Mouse (Mus musculus): ENCODE results near the gene Gm13272. TPM values are rescaled to one million over a fixed set of nuclear protein-coding genes. Genes with fewer than 3 reads are reported as not detected.
"Not testable (repeated sequence)": the region's sequence is repeated elsewhere in the genome, so short reads cannot be mapped to it uniquely, and the experiment has no call there.

Gene Gm13272
- polyA plus RNA-seq (2014; fragmentation: Nextera tagmentation; extraction: Ambion mirVana) = not detected in 2 replicates

DNA sequence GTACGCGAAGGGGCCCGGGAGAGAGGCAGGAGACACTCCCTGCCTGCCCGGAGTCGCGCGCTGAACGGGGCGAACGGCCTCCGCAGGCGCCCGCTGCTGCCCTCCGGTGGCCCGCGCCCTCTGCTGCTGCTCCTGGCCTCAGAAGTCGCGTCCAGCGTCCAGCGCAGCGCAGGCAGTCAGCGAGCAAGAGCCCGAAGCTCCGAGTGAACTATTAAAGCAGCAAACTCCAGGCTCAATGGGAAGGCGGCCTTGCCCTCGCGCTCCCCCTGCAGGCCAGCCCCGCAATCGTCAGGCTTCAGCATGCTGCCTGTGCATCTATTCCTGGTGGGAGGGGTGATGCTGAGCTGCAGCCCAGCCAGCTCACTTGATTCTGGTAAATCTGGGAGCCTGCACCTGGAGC is at the start of gene Gm13272:
TSS of gene Gm13272 (plus strand) at position 301 of the 400 bp plus-strand sequence.
- H3K27me3 ChIP-seq (ENCODE audit: control insufficient read depth, insufficient read depth, low read length); H3K4me3 ChIP-seq (ENCODE audit: low read length); ATAC-seq (ENCODE audit: low FRiP score, low TSS enrichment); H3K27ac ChIP-seq (ENCODE audit: low read depth, low read length); H3K9me3 ChIP-seq (ENCODE audit: control insufficient read depth, low read length); H3K4me2 ChIP-seq (replicated peaks; ENCODE audit: low read depth, low read length); H3K4me1 ChIP-seq (ENCODE audit: control insufficient read depth, insufficient read depth, low read length); H3K36me3 ChIP-seq (ENCODE audit: control insufficient read depth, insufficient read depth, low read length); H3K9ac ChIP-seq (ENCODE audit: low read depth, low read length): not testable (repeated sequence)
- WGBS = no CpG with 5 or more reads among the region's 29 CpGs

DNA sequence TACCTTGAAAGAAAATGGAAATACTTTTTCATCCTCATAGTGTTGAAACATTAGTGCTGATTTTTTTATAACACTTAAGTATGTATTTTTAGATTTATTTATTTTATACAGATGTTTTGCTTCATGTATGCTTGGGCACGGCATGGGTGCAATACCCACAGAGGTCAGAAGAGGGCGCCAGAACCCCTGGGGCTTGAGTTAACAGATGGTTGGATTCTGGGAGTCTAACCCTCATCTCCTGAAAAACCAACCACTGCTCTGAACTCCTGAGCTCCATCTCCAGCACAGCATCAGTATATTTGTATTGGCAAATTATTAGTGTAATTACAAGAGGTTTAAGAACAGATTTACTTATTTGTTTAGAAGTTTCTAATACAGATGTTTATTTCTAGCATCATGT is 41.2 kb upstream of the Gm13272 start:
- Histone ChIP-seq H3K27me3 (ENCODE audit: control insufficient read depth, insufficient read depth, low read length) (no peaks in the 10 kb centered on the region), H3K9me3 (ENCODE audit: control insufficient read depth, low read length) (no peaks in the 10 kb centered on the region), H3K36me3 (ENCODE audit: control insufficient read depth, insufficient read depth, low read length) (no peaks in the 10 kb centered on the region), H3K4me2 (replicated peaks; ENCODE audit: low read depth, low read length) (no peak overlapping the region), H3K27ac (ENCODE audit: low read depth, low read length) (no peak overlapping the region), H3K9ac (ENCODE audit: low read depth, low read length) (no peak overlapping the region), H3K4me1 (ENCODE audit: control insufficient read depth, insufficient read depth, low read length) (no peaks in the 10 kb centered on the region), H3K4me3 (ENCODE audit: low read length) (no peak overlapping the region)
- 0 out of 2 replicates have a peak, but pooled peaks have one; percentile 43 for ATAC-seq (ENCODE audit: low FRiP score, low TSS enrichment)
- 0% methylated on average over 2 of the region's 2 CpGs for WGBS

DNA sequence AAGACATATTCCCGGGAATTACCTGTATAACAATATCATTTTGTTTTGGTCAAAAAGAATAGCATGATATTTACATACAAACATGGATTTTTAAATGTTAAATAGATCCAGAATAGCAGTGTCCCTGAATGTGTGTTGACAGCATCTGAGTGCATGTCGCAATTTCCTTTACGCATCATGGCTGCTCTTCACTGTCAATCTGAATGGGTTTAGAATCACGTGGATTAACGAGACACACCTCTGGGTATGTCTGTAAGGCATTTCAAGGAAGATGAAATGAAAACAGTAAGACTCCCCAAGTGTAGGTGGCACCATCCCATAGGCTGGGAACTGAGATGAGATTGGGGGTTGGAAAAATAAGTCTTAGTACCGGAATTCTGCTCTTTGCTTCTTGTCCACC is 40.6 kb upstream of the Gm13272 start:
- H3K4me1 ChIP-seq (ENCODE audit: control insufficient read depth, insufficient read depth, low read length) = no peaks in the 10 kb centered on the region
- no peaks in the 10 kb centered on the region for H3K9me3 ChIP-seq (ENCODE audit: control insufficient read depth, low read length)
- H3K27me3 ChIP-seq (ENCODE audit: control insufficient read depth, insufficient read depth, low read length) = no peaks in the 10 kb centered on the region
- WGBS = 91% methylated on average over 6 of the region's 6 CpGs
- no peak overlapping the region for H3K4me2 ChIP-seq (replicated peaks; ENCODE audit: low read depth, low read length)
- no peak overlapping the region for H3K4me3 ChIP-seq (ENCODE audit: low read length)
- no peak overlapping the region for H3K27ac ChIP-seq (ENCODE audit: low read depth, low read length)
- no peak overlapping the region for H3K9ac ChIP-seq (ENCODE audit: low read depth, low read length)
- no peak for ATAC-seq (ENCODE audit: low FRiP score, low TSS enrichment)
- H3K36me3 ChIP-seq (ENCODE audit: control insufficient read depth, insufficient read depth, low read length) = no peaks in the 10 kb centered on the region

DNA sequence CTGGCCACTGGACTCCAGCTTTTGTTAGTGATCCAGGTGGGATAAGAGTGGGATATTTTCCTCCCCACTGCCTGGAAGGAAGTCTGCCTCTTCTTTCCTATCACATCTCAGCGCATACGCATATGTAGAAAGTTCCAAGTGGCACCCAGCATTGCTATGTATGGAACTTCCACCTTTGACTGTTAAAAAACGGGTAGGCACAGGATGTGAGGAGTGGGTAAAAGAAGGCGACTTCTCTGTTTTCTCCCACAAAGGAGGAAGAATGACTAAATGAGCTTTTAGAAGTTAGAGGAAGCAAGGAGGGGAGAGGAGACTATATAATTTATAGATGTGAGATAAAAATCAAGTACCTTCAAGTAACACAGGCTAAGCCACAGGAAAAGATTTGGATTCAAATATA is 38.2 kb upstream of the Gm13272 start:
- Histone ChIP-seq H3K9me3 (ENCODE audit: control insufficient read depth, low read length) (no peaks in the 10 kb centered on the region), H3K36me3 (ENCODE audit: control insufficient read depth, insufficient read depth, low read length) (no peaks in the 10 kb centered on the region), H3K4me3 (ENCODE audit: low read length) (no peak overlapping the region), H3K9ac (ENCODE audit: low read depth, low read length) (no peak overlapping the region), H3K27ac (ENCODE audit: low read depth, low read length) (no peak overlapping the region), H3K4me2 (replicated peaks; ENCODE audit: low read depth, low read length) (no peak overlapping the region), H3K27me3 (ENCODE audit: control insufficient read depth, insufficient read depth, low read length) (no peaks in the 10 kb centered on the region), H3K4me1 (ENCODE audit: control insufficient read depth, insufficient read depth, low read length) (no peaks in the 10 kb centered on the region)
- WGBS = 86% methylated on average over 4 of the region's 4 CpGs
- no peak for ATAC-seq (ENCODE audit: low FRiP score, low TSS enrichment)

DNA sequence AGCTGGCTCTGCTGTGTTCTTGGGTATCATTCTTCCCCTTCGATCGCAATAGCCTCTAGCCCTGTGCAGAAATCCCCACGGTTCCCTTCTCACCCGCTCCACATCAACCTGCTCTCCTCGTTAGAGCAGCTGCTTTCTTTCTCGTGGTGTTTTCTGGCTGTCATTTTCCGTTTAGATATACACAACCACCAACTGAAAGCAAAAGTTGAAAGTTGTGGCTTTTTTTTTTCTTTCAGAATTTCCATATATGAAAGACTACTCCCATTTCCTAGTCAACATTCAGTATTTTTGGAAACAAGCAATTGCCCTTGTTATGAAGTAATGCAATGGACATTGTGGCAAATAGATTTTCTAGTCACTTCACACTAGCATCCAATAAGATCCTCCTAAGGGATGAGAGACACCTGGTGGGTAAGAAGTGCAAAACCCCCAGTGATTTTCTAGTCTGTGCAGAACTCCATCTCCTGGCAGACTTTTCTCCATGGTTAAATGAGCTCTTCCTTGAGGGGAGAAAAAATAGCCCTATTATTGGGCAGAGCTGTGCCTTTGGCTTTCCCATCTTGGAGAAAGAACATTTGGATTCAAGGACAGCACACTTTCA is 36.8 kb upstream of the Gm13272 start:
- H3K27me3 ChIP-seq (ENCODE audit: control insufficient read depth, insufficient read depth, low read length) = no peaks in the 10 kb centered on the region
- no peak overlapping the region for H3K27ac ChIP-seq (ENCODE audit: low read depth, low read length)
- no peak for ATAC-seq (ENCODE audit: low FRiP score, low TSS enrichment)
- H3K4me2 ChIP-seq (replicated peaks; ENCODE audit: low read depth, low read length) = no peak overlapping the region
- no peaks in the 10 kb centered on the region for H3K36me3 ChIP-seq (ENCODE audit: control insufficient read depth, insufficient read depth, low read length)
- 79% methylated on average over 7 of the region's 7 CpGs for WGBS
- no peaks in the 10 kb centered on the region for H3K4me1 ChIP-seq (ENCODE audit: control insufficient read depth, insufficient read depth, low read length)
- no peak overlapping the region for H3K9ac ChIP-seq (ENCODE audit: low read depth, low read length)
- no peak overlapping the region for H3K4me3 ChIP-seq (ENCODE audit: low read length)
- no peaks in the 10 kb centered on the region for H3K9me3 ChIP-seq (ENCODE audit: control insufficient read depth, low read length)

DNA sequence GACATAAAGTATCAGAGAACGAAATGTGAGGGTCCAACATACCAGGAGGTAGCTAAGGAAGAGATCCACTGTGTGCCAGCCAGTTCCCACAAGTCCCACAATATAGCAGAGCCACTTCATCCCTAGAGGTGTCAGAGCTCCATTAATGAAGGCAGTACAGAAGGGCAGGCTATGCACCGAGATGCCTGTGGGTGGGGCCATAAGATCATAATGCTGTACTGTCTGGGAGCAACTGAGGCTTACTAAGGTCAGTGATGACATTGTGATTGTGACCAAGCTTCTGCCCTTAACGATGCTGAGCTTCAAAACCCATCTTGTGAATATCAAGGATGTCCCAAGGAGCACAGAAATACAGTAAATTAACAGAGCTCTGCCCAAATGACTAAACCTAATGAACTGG is 35.4 kb upstream of the Gm13272 start:
- no peak overlapping the region for H3K4me3 ChIP-seq (ENCODE audit: low read length)
- H3K36me3 ChIP-seq (ENCODE audit: control insufficient read depth, insufficient read depth, low read length) = no peaks in the 10 kb centered on the region
- no peak overlapping the region for H3K27ac ChIP-seq (ENCODE audit: low read depth, low read length)
- WGBS = 63% methylated on average over 3 of the region's 3 CpGs
- H3K4me1 ChIP-seq (ENCODE audit: control insufficient read depth, insufficient read depth, low read length) = no peaks in the 10 kb centered on the region
- no peaks in the 10 kb centered on the region; the same call in 1 of the 2 replicates for H3K27me3 ChIP-seq (ENCODE audit: control insufficient read depth, insufficient read depth, low read length)
- ATAC-seq (ENCODE audit: low FRiP score, low TSS enrichment) = no peak
- H3K4me2 ChIP-seq (replicated peaks; ENCODE audit: low read depth, low read length) = no peak overlapping the region
- H3K9me3 ChIP-seq (ENCODE audit: control insufficient read depth, low read length) = no peaks in the 10 kb centered on the region
- H3K9ac ChIP-seq (ENCODE audit: low read depth, low read length) = no peak overlapping the region

DNA sequence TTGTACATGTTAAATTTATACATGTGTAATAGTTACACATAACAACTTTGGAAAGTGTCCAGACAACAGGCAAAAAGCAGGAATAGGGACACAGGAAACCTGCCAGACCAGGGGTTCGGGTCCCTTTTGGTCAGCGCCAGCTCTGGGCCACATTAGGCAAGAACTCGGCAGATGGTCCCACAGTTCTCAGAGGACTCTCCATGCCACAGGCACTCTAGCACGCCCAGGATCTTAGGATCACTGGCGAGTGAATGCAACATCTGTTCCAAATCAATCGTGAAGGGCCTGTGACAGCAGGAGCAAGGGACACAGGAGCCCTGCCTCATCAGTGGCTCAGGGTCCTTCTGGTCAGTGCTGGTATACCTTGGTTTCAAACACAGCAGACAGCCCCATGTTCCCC is 29.7 kb upstream of the Gm13272 start:
- Histone ChIP-seq H3K9me3 (ENCODE audit: control insufficient read depth, low read length) (no peaks in the 10 kb centered on the region), H3K36me3 (ENCODE audit: control insufficient read depth, insufficient read depth, low read length) (no peaks in the 10 kb centered on the region), H3K9ac (ENCODE audit: low read depth, low read length) (no peak overlapping the region), H3K4me1 (ENCODE audit: control insufficient read depth, insufficient read depth, low read length) (no peaks in the 10 kb centered on the region), H3K4me2 (replicated peaks; ENCODE audit: low read depth, low read length) (no peak overlapping the region), H3K4me3 (ENCODE audit: low read length) (no peak overlapping the region), H3K27me3 (ENCODE audit: control insufficient read depth, insufficient read depth, low read length) (no peaks in the 10 kb centered on the region; the same call in 1 of the 2 replicates), H3K27ac (ENCODE audit: low read depth, low read length) (no peak overlapping the region)
- no peak for ATAC-seq (ENCODE audit: low FRiP score, low TSS enrichment)
- WGBS = 48% methylated on average over 6 of the region's 6 CpGs

DNA sequence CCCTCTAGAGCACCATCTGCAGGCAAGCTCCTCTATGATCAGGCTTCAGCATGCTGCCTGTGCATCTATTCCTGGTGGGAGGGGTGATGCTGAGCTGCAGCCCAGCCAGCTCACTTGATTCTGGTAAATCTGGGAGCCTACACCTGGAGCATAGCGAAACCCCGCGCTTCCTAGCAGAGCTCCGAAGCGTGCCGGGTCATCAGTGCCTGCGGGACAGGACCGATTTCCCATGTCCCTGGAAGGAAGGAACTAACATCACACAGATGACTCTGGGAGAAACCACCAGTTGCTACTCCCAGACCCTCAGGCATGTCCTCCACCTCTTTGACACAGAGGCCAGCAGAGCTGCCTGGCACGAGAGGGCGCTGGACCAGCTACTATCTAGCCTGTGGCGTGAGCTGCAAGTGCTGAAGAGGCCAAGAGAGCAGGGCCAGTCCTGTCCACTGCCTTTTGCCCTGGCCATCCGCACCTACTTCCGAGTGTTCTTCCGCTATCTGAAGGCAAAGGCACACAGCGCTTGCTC is 24.8 kb upstream of the Gm13272 start, which contains the start of gene Gm13271:
TSS of gene Gm13271 (plus strand) at position 51 of the 523 bp plus-strand sequence.
- WGBS = 82% methylated on average over 13 of the region's 15 CpGs
- not testable (repeated sequence) for H3K36me3 ChIP-seq (ENCODE audit: control insufficient read depth, insufficient read depth, low read length); H3K4me1 ChIP-seq (ENCODE audit: control insufficient read depth, insufficient read depth, low read length); H3K9ac ChIP-seq (ENCODE audit: low read depth, low read length); ATAC-seq (ENCODE audit: low FRiP score, low TSS enrichment); H3K27me3 ChIP-seq (ENCODE audit: control insufficient read depth, insufficient read depth, low read length); H3K4me3 ChIP-seq (ENCODE audit: low read length); H3K9me3 ChIP-seq (ENCODE audit: control insufficient read depth, low read length); H3K4me2 ChIP-seq (replicated peaks; ENCODE audit: low read depth, low read length); H3K27ac ChIP-seq (ENCODE audit: low read depth, low read length)

DNA sequence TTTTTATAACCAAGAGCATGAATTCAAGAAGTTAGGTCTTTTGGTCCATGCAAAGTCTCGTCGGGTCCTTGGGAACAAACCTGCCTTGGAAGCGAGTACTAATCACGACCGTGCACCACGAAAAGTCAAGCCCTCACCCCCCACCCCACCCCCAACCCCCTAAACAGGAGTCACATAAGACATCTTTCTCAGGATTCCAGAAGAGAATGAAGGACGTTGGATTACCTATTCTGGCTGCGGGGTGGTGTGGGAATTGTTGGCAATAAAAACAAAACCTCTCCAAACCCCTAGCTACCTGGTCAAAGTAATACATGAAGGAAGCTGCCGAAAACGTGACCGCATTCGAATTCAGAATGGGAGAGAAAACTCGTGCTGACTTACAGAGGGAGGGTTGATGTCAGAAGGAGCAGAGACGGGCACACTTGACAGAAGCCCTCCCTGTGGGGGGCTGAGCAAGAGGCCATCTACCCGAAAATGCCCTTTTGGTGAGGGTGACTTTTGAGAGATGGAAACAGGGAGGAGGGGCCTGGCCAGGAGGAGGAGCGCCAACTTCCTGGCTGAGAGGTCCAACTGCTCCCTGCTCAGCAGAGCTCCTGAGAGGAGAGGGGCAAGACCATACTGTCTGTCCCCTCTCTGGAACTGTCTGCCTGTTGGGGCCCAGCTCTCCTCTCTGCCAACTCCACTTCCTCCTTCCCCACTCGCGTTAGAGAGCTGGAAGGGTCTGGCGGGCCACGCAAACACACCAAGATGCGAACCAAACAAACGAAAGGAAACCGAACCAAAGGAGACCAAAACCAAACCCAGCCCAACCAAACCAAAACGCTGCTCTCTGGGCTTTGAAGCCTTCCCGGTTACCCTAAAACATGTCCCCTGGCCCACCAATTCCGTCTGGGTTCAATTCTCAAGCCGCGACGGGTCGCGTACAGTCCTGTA is 22.8 kb upstream of the Gm13272 start:
- not testable (repeated sequence) for ATAC-seq (ENCODE audit: low FRiP score, low TSS enrichment); H3K27me3 ChIP-seq (ENCODE audit: control insufficient read depth, insufficient read depth, low read length); H3K4me1 ChIP-seq (ENCODE audit: control insufficient read depth, insufficient read depth, low read length); H3K36me3 ChIP-seq (ENCODE audit: control insufficient read depth, insufficient read depth, low read length); H3K9me3 ChIP-seq (ENCODE audit: control insufficient read depth, low read length)
- H3K9ac ChIP-seq (ENCODE audit: low read depth, low read length) = peak overlapping the region; percentile 62
- peak overlapping the region; percentile 69 for H3K4me2 ChIP-seq (replicated peaks; ENCODE audit: low read depth, low read length)
- H3K4me3 ChIP-seq (ENCODE audit: low read length) = peak overlapping the region; percentile 41
- WGBS = 10% methylated on average over 28 of the region's 31 CpGs
- peak overlapping the region; percentile 93 for H3K27ac ChIP-seq (ENCODE audit: low read depth, low read length)
